Mouse (Mus musculus): ENCODE measurements at regions not wholly inside any gene's neighbourhood (a gene's known extent, or its start where the extent isn't known, plus 50 kb on each side); places are given as distances from the start of the nearest gene placed in this dataset.

DNA sequence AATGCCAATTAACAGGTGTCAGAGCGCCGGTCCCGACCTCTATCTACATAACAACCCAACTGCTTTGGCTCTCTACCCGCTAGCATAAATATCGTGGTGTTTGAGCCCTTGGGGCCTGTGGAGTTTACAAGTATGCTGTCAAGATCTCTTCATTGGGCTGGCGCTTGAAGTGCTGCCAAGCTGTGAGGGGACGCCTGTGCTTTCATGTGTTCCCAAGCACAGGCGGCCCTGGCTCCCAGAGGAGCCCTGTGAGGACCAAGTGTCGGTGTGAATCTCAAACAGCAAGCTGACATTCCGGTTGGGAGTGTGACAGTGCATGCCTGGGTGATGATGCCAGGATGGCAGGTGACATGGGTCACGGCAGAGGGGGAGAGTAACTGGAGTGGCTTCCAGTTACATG lies 82.0 kb upstream of the Egflam start:
- TF ChIP-seq CTCF (IDR thresholded peaks at IDR 0.05; ENCODE audit: borderline replicate concordance, extremely low read depth, insufficient read depth, insufficient read length), result no peak
- TF ChIP-seq POLR2A (IDR thresholded peaks at IDR 0.05; ENCODE audit: borderline replicate concordance, extremely low read depth, insufficient read depth, insufficient read length, poor library complexity, severe bottlenecking), result no peak

Data from brain, embryonic 14.5 days (tissue).